Mouse (Mus musculus) CD4-positive, CD25-positive, alpha-beta regulatory T cell (primary cell): Measurements from ENCODE around the gene Tceal7. TPM values are rescaled to one million over a fixed set of nuclear protein-coding genes. Genes with fewer than 3 reads are reported as not detected.

Experiments
- polyA plus RNA-seq: library from polyadenylated mRNA; unstranded; fragments of 100-300 nt; shearing (Covaris generic); gene quantifications from one replicate; pipeline ENCODE4 v1.2.1, GENCODE M21; 2017

Gene Tceal7
- polyA plus RNA-seq: not detected

DNA sequence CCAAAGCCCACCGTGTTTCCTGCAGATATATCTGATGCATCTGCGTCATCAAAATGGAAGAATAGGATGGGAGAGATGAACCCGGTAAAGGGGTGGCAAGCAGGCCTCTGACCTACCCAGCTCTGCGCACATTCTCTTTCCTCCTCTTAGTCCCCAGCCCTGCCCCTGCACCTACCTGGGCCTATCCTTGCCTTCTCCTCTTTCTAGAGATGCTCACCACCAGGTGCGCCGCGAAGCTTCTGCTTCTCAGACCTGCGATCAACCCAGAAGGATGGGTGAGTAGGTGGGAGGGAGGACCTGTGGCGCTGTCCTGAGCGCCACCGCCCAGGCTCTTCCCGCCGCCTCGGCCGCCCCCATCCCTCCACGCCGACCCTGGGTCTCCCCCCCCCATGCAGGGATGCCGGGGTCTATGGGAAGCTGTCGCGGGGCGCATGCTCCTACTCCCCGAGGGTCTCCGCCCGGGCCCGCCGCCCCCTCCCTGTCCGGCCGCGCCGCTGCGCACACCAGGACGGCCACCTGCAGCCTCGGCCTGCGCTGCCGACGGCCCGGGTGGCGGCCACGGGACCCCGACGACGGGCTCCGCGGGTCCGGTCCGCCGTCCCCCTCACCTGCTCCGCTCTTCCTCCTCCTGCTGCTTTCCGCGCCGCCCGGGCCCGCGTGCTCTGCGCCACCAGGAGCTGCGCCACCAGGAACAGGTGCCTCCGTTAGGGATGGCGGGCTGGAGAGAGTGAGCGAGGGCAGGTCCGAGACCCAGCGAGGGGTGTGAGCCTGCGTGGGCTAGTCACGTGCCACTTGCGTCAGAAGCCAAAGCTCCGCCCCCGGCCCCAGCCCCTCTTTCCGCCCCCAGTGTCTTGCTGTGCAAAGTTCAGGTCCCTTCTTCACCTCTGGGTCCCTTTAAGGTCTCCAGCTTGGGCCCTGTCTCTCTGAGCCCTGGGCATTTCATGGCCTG, at the start of gene Tceal7, which contains the start of gene Bex1:
Gene Tceal7, plus strand, starts transcription at position 51 of the 949 bp plus-strand sequence.
Gene Bex1, minus strand, starts transcription at position 785 of the 949 bp plus-strand sequence.

DNA sequence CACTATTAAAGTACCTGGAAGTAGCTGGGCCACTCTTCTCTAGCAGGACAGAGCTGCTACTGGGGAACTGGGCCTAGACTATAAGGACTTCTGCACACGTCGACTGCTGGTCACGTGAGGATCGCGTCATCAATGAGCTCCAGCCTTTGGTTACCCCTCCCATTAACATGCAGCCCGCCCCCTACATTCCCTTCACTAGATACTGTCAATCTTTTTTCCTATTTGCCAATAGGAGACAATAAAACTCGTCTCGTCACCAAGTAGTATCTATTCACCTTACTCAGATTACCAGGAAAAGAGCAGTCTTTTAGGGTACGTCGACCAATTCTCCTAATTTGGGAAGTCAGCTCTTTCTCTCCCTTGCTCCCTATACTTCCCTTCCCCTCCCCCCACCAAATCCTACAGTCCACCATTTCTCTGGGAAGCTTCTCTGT, 42.4 kb upstream of the Tceal7 start, which contains the start of gene Tceal8:
Gene Tceal8, minus strand, starts transcription at position 225 of the 434 bp plus-strand sequence.

DNA sequence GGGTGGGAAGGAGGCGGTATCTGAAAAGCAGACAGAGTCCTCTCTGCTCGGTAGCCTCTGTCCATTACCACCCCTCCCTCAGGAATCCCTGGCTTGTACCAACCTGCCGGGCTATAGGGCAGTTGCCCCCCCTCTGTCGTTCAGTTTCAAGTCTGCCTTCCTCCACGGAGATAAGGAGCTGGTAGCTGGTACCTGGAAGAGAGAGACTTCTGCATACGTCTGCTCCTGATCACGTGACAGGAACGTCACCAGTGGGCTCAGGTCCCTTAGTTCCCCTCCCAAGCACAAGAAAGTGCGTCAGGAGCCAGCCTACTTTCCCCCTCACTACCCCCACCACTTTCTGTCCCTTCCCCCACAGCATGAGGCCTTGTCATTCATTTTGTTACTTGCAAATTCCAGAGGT, 10.9 kb upstream of the Tceal7 start, which contains the start of gene Tceal5:
Gene Tceal5, minus strand, starts transcription at position 213 of the 403 bp plus-strand sequence.

DNA sequence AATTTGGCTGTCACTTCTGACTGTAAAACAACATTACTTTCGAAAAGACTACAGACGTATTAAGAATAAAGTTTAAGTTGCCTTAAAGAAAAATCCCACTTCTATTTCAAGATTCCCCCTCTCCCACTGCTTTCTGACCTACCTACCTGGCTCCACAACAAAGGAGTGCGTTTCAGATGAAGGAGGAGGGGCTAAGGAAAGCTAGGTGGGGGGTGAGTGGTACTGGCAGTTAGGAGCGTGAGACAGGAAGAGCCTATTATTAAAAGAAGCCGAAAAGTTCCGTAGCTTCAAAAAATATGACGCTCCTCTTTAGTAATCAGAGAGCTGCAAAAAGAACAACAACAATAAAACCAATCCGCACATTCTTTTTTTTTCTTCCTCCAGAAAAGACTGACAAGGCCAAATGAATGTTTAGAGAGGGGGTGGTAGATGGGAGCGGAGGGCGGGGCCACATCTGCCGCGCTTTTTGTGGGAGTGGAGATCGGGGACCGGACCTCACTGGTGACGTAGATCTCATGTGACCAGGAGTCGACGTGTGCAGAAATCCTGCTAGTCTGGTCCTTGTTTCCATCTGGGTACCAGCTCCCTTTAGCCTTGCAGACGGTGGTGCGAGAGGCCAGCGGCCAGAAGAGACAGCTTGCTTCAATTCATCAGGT, 30.1 kb downstream of the Tceal7 start, which contains the start of gene Tceal9:
Gene Tceal9, plus strand, starts transcription at position 506 of the 656 bp plus-strand sequence.

DNA sequence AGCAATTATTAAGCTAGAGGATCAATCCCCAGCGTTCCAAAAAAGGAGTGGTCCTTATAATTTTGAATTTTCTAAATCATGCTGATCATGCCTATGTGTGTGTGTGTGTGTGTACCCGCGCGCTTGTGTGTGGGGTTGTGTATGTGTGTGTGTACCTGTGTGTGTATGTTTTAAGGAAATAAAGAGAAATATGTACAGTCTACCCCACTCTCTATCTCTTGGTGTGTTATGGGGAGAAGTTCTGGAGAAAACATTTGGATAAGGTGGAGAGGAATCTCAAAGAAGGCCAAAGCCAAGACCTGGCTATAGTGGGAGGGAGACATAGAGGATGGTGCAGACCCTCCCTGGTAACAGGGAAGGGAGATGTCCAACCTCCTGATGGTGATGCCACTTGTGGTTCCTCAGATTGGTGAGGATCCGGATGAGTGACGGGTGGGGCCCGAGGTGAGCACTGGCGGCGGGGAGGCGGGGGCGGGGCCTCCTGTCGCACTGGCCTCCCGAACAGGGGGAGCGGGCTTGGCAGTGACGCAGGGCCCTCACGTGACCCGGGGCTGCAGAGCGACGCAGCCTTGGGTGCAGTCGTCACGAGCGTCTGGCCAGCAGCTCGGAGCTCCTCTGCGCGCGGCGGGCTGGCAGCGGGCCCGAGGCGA, 55.3 kb downstream of the Tceal7 start, which contains the start of gene Bex3:
Gene Bex3, plus strand, starts transcription at position 511 of the 650 bp plus-strand sequence.

Other genes starting within 250 kb of the Tceal7 start
- 8.0 TPM for gene Arxes2, start 221.0 kb upstream of the Tceal7 start, polyA plus RNA-seq
- not detected for gene Arxes1, start 181.4 kb upstream of the Tceal7 start, polyA plus RNA-seq
- gene Bex2, start 146.5 kb upstream of the Tceal7 start, polyA plus RNA-seq: 0.96 TPM
- not detected for gene Nxf3, start 129.5 kb upstream of the Tceal7 start, polyA plus RNA-seq
- not detected for gene Bex4, start 75.8 kb upstream of the Tceal7 start, polyA plus RNA-seq
- gene Tceal8, start 42.4 kb upstream of the Tceal7 start, polyA plus RNA-seq: 1.6 TPM
- gene Tceal5, start 10.9 kb upstream of the Tceal7 start, polyA plus RNA-seq: not detected
- gene Bex1, start 734 bp downstream of the Tceal7 start, polyA plus RNA-seq: not detected
- 46.1 TPM for gene Tceal9, start 30.3 kb downstream of the Tceal7 start, polyA plus RNA-seq
- 85.3 TPM for gene Bex3, start 55.5 kb downstream of the Tceal7 start, polyA plus RNA-seq